Mouse (Mus musculus): ENCODE measurements around the gene Adgrg1. TPM values are rescaled to one million over a fixed set of nuclear protein-coding genes. Genes with fewer than 3 reads are reported as not detected.

Adgrg1 gene
- 23.6 and 26.5 TPM in 2 replicates for polyA plus RNA-seq (2014; fragmentation: Nextera tagmentation; extraction: Ambion mirVana)

GRCm38 (mm10) chr8:94974467-94975165 lies at the start of gene Adgrg1:
Adgrg1 (plus strand) TSS chr8:94974751.
- ATAC-seq (replicated peaks; ENCODE audit: low FRiP score, low TSS enrichment, low read depth): peak; percentile 84
- H3K36me3 ChIP-seq (ENCODE audit: control insufficient read depth, insufficient read depth, low read length): no peaks in the 10 kb centered on the region
- no peaks in the 10 kb centered on the region for H3K4me1 ChIP-seq (replicated peaks; ENCODE audit: control insufficient read depth, insufficient read depth, low read length)
- H3K4me2 ChIP-seq (ENCODE audit: low read length): 0 out of 2 replicates have a peak within 1 kb of the TSS, but pooled peaks have one; percentile 8
- H3K9ac ChIP-seq (ENCODE audit: low read length): no peak within 1 kb of the TSS
- no peak within 1 kb of the TSS for H3K4me3 ChIP-seq (ENCODE audit: low read depth, low read length)
- peak within 1 kb of the TSS; percentile 84 for H3K27ac ChIP-seq (ENCODE audit: low read depth)
- DNase-seq (ENCODE audit: low spot score): peak; percentile 77
- H3K27me3 ChIP-seq (replicated peaks; ENCODE audit: control insufficient read depth, insufficient read depth, low read length): 0 out of 2 replicates have a peak, but pooled peaks cover 4% of the 10 kb centered on the region
- WGBS: 34% methylated on average over 7 of the region's 7 CpGs
- H3K9me3 ChIP-seq (ENCODE audit: control insufficient read depth, low read length): no peaks in the 10 kb centered on the region

DNA sequence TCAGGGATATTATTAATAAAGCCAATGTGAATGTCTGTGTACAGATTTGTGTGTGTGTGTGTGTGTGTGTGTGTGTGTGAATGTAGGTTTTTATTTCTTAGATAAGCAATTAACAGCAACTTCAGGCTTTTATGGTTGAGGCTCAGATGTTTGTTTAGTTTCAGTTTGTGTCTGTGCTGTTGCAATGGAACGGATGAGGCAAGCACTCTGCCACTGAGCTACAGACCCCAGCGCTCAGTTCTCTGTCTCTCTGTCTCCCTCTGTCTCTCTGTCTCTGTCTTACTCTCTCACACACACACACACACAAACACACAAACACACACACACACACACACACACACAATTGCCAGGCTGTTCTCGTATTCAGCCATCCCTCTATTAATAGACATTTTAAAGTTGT lies 46.3 kb upstream of the Adgrg1 start:
- no peak overlapping the region for H3K4me3 ChIP-seq (ENCODE audit: low read depth, low read length)
- no peak for ATAC-seq (replicated peaks; ENCODE audit: low FRiP score, low TSS enrichment, low read depth)
- no peaks in the 10 kb centered on the region for H3K36me3 ChIP-seq (ENCODE audit: control insufficient read depth, insufficient read depth, low read length)

GRCm38 (mm10) chr8:94933918-94934317 lies 40.6 kb upstream of the Adgrg1 start:
- Histone ChIP-seq H3K4me2 (ENCODE audit: low read length) (no peak overlapping the region), H3K4me3 (ENCODE audit: low read depth, low read length) (no peak overlapping the region), H3K9me3 (ENCODE audit: control insufficient read depth, low read length) (no peaks in the 10 kb centered on the region), H3K9ac (ENCODE audit: low read length) (no peak overlapping the region), H3K4me1 (replicated peaks; ENCODE audit: control insufficient read depth, insufficient read depth, low read length) (no peaks in the 10 kb centered on the region), H3K36me3 (ENCODE audit: control insufficient read depth, insufficient read depth, low read length) (no peaks in the 10 kb centered on the region), H3K27ac (ENCODE audit: low read depth) (no peak overlapping the region), H3K27me3 (replicated peaks; ENCODE audit: control insufficient read depth, insufficient read depth, low read length) (no peaks in the 10 kb centered on the region)
- DNase-seq (ENCODE audit: low spot score) (no peak), ATAC-seq (replicated peaks; ENCODE audit: low FRiP score, low TSS enrichment, low read depth) (no peak)
- WGBS: 48% methylated on average over 5 of the region's 5 CpGs

More for the DNA sequence above, 46.3 kb upstream of the Adgrg1 start:
- Histone ChIP-seq H3K27me3 (replicated peaks; ENCODE audit: control insufficient read depth, insufficient read depth, low read length) (no peaks in the 10 kb centered on the region), H3K27ac (ENCODE audit: low read depth) (no peak overlapping the region), H3K4me2 (ENCODE audit: low read length) (no peak overlapping the region), H3K9ac (ENCODE audit: low read length) (no peak overlapping the region), H3K4me1 (replicated peaks; ENCODE audit: control insufficient read depth, insufficient read depth, low read length) (no peaks in the 10 kb centered on the region), H3K9me3 (ENCODE audit: control insufficient read depth, low read length) (no peaks in the 10 kb centered on the region)
- no peak for DNase-seq (ENCODE audit: low spot score)
- WGBS: 70% methylated on average over 3 of the region's 3 CpGs

GRCm38 (mm10) chr8:94935172-94935571 lies 39.4 kb upstream of the Adgrg1 start:
- no peaks in the 10 kb centered on the region for H3K9me3 ChIP-seq (ENCODE audit: control insufficient read depth, low read length)
- H3K4me2 ChIP-seq (ENCODE audit: low read length): no peak overlapping the region
- DNase-seq (ENCODE audit: low spot score) (no peak), ATAC-seq (replicated peaks; ENCODE audit: low FRiP score, low TSS enrichment, low read depth) (no peak)
- H3K4me1 ChIP-seq (replicated peaks; ENCODE audit: control insufficient read depth, insufficient read depth, low read length): no peaks in the 10 kb centered on the region
- 84% methylated on average over 3 of the region's 3 CpGs for WGBS
- no peaks in the 10 kb centered on the region for H3K27me3 ChIP-seq (replicated peaks; ENCODE audit: control insufficient read depth, insufficient read depth, low read length)
- H3K4me3 ChIP-seq (ENCODE audit: low read depth, low read length): no peak overlapping the region
- H3K9ac ChIP-seq (ENCODE audit: low read length): no peak overlapping the region
- H3K27ac ChIP-seq (ENCODE audit: low read depth): no peak overlapping the region
- H3K36me3 ChIP-seq (ENCODE audit: control insufficient read depth, insufficient read depth, low read length): no peaks in the 10 kb centered on the region

DNA sequence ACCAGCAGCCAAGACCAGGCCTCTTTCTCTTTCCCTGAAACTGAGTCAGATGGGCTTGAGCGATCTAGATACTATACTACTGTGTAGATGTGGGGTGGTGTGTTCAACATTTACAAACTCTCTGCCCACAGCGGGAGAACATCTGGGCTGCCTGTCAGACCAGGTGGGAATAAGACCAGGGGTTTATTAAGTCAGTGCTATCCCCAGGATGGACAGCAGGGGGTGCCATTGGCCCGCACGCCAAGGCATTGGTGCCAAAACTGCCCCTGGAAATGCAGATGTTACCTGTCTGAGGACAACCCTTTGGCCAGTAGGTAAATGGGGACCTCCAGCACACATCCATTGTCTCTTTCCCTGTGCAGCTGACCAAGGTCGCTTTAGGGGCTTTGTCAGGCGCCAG lies 32.0 kb upstream of the Adgrg1 start:
- 20% methylated on average over 6 of the region's 6 CpGs for WGBS
- ATAC-seq (replicated peaks; ENCODE audit: low FRiP score, low TSS enrichment, low read depth) (no peak), DNase-seq (ENCODE audit: low spot score) (peak; percentile 90)
- Histone ChIP-seq H3K9ac (ENCODE audit: low read length) (no peak overlapping the region), H3K4me3 (ENCODE audit: low read depth, low read length) (no peak overlapping the region), H3K9me3 (ENCODE audit: control insufficient read depth, low read length) (no peaks in the 10 kb centered on the region), H3K27me3 (replicated peaks; ENCODE audit: control insufficient read depth, insufficient read depth, low read length) (no peaks in the 10 kb centered on the region), H3K27ac (ENCODE audit: low read depth) (no peak overlapping the region), H3K4me2 (ENCODE audit: low read length) (no peak overlapping the region), H3K36me3 (ENCODE audit: control insufficient read depth, insufficient read depth, low read length) (no peaks in the 10 kb centered on the region), H3K4me1 (replicated peaks; ENCODE audit: control insufficient read depth, insufficient read depth, low read length) (peaks cover 7% of the 10 kb centered on the region; the same call in 1 of the 2 replicates)

GRCm38 (mm10) chr8:94945185-94945584 lies 29.4 kb upstream of the Adgrg1 start:
- no peak overlapping the region for H3K4me2 ChIP-seq (ENCODE audit: low read length)
- WGBS: 39% methylated on average over 6 of the region's 6 CpGs
- no peak overlapping the region for H3K4me3 ChIP-seq (ENCODE audit: low read depth, low read length)
- no peak overlapping the region for H3K27ac ChIP-seq (ENCODE audit: low read depth)
- no peaks in the 10 kb centered on the region for H3K27me3 ChIP-seq (replicated peaks; ENCODE audit: control insufficient read depth, insufficient read depth, low read length)
- no peak for ATAC-seq (replicated peaks; ENCODE audit: low FRiP score, low TSS enrichment, low read depth)
- H3K4me1 ChIP-seq (replicated peaks; ENCODE audit: control insufficient read depth, insufficient read depth, low read length): peaks cover 7% of the 10 kb centered on the region; the same call in 1 of the 2 replicates
- no peaks in the 10 kb centered on the region for H3K9me3 ChIP-seq (ENCODE audit: control insufficient read depth, low read length)
- DNase-seq (ENCODE audit: low spot score): no peak
- H3K9ac ChIP-seq (ENCODE audit: low read length): no peak overlapping the region
- no peaks in the 10 kb centered on the region for H3K36me3 ChIP-seq (ENCODE audit: control insufficient read depth, insufficient read depth, low read length)

DNA sequence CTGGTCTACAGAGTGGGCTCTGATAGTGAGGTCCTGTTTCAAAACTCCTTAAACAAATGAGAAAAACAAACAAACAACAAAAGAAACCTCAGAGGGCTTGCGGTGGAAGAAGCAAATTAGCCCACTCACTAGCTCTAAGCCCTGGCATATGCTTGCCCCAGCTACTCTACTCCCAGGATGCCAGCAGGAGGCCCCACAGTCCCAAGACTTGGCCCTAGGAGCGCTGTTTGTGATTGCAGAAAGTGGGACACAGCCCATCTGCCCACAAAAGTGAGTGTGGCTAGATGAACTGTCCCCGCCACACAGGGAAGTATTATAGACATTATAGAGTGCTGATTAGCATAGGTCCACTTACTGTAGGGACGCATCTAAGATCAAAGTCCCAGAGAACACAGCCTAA lies 26.1 kb upstream of the Adgrg1 start:
- WGBS: 80% methylated on average over 4 of the region's 4 CpGs
- no peak overlapping the region for H3K4me3 ChIP-seq (ENCODE audit: low read depth, low read length)
- no peaks in the 10 kb centered on the region for H3K27me3 ChIP-seq (replicated peaks; ENCODE audit: control insufficient read depth, insufficient read depth, low read length)
- ATAC-seq (replicated peaks; ENCODE audit: low FRiP score, low TSS enrichment, low read depth): no peak
- H3K4me2 ChIP-seq (ENCODE audit: low read length): no peak overlapping the region
- no peaks in the 10 kb centered on the region for H3K36me3 ChIP-seq (ENCODE audit: control insufficient read depth, insufficient read depth, low read length)
- DNase-seq (ENCODE audit: low spot score): no peak
- no peak overlapping the region for H3K9ac ChIP-seq (ENCODE audit: low read length)
- no peaks in the 10 kb centered on the region for H3K9me3 ChIP-seq (ENCODE audit: control insufficient read depth, low read length)
- H3K4me1 ChIP-seq (replicated peaks; ENCODE audit: control insufficient read depth, insufficient read depth, low read length): peaks cover 7% of the 10 kb centered on the region; the same call in 1 of the 2 replicates
- no peak overlapping the region for H3K27ac ChIP-seq (ENCODE audit: low read depth)

DNA sequence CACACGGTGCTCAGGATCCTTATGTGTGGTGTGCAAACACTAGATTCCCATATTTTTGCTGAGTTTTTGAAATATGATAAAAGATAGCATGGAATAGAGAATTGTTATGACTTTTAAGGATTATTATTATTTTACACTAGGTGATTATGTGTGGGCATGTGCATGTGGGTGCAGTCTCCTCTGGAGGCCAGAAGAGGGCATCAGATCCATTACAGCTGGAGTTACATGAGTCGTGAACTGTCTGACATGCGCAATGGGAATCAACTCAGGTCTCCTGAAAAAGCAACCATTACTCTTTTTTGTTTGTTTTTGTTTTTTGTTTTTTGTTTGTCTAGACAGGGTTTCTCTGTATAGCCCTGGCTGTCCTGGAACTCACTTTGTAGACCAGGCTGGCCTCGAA lies 25.5 kb upstream of the Adgrg1 start:
- no peak overlapping the region for H3K4me2 ChIP-seq (ENCODE audit: low read length)
- H3K36me3 ChIP-seq (ENCODE audit: control insufficient read depth, insufficient read depth, low read length): no peaks in the 10 kb centered on the region
- no peak overlapping the region for H3K9ac ChIP-seq (ENCODE audit: low read length)
- no peak overlapping the region for H3K27ac ChIP-seq (ENCODE audit: low read depth)
- H3K9me3 ChIP-seq (ENCODE audit: control insufficient read depth, low read length): no peaks in the 10 kb centered on the region
- DNase-seq (ENCODE audit: low spot score) (no peak), ATAC-seq (replicated peaks; ENCODE audit: low FRiP score, low TSS enrichment, low read depth) (no peak)
- no peaks in the 10 kb centered on the region for H3K27me3 ChIP-seq (replicated peaks; ENCODE audit: control insufficient read depth, insufficient read depth, low read length)
- peaks cover 7% of the 10 kb centered on the region; the same call in 1 of the 2 replicates for H3K4me1 ChIP-seq (replicated peaks; ENCODE audit: control insufficient read depth, insufficient read depth, low read length)
- no peak overlapping the region for H3K4me3 ChIP-seq (ENCODE audit: low read depth, low read length)
- 86% methylated on average over 4 of the region's 4 CpGs for WGBS

- H3K27ac ChIP-seq (ENCODE audit: low read depth): no peak overlapping the region
- no peaks in the 10 kb centered on the region for H3K36me3 ChIP-seq (ENCODE audit: control insufficient read depth, insufficient read depth, low read length)
- H3K4me1 ChIP-seq (replicated peaks; ENCODE audit: control insufficient read depth, insufficient read depth, low read length): peaks cover 10% of the 10 kb centered on the region; the same call in 1 of the 2 replicates
- no peak overlapping the region for H3K4me3 ChIP-seq (ENCODE audit: low read depth, low read length)
- no peak overlapping the region for H3K4me2 ChIP-seq (ENCODE audit: low read length)
- whole genome bisulfite sequencing: 10% methylated on average over 4 of the region's 4 CpGs
- H3K27me3 ChIP-seq (replicated peaks; ENCODE audit: control insufficient read depth, insufficient read depth, low read length): no peaks in the 10 kb centered on the region
- H3K9me3 ChIP-seq (ENCODE audit: control insufficient read depth, low read length): no peaks in the 10 kb centered on the region
- peak; percentile 61 for ATAC-seq (replicated peaks; ENCODE audit: low FRiP score, low TSS enrichment, low read depth)
- no peak overlapping the region for H3K9ac ChIP-seq (ENCODE audit: low read length)
- DNase-seq (ENCODE audit: low spot score): peak; percentile 81
Measured at GRCm38 (mm10) chr8:94950046-94950445, 24.5 kb upstream of the Adgrg1 start.
